Mouse (Mus musculus) gastrocnemius, adult 2 months (tissue): ENCODE measurements at regions not wholly inside any gene's neighbourhood (a gene's known extent, or its start where the extent isn't known, plus 50 kb on each side); places are given as distances from the start of the nearest gene placed in this dataset.
"Not testable (repeated sequence)": the region's sequence is repeated elsewhere in the genome, so short reads cannot be mapped to it uniquely, and the experiment has no call there.

Source experiments
- DNase-seq: peaks from one replicate; pipeline ENCODE4 v3.0.0; 2022
- H3K27ac ChIP-seq: fragments of 200-600 bp; 2 replicates; pipeline ENCODE4 v1.8.1; 2022; ENCODE audit warnings: mild to moderate bottlenecking
- H3K4me3 ChIP-seq: fragments of 200-600 bp; 2 replicates; pipeline ENCODE4 v1.8.1; 2022; ENCODE audit warnings: mild to moderate bottlenecking, moderate library complexity
- CTCF ChIP-seq: fragments of 200-600 bp; IDR thresholded peaks from 2 replicates; pipeline ENCODE4 v1.8.1; 2022; ENCODE audit warnings: antibody characterized with exemption, mild to moderate bottlenecking, moderate library complexity
- intact Hi-C: fragments of 180-260 bp; cut with DNase I; formaldehyde crosslinking; loops from one replicate; pipeline ENCODE4 v1.15.1; 2025

DNA sequence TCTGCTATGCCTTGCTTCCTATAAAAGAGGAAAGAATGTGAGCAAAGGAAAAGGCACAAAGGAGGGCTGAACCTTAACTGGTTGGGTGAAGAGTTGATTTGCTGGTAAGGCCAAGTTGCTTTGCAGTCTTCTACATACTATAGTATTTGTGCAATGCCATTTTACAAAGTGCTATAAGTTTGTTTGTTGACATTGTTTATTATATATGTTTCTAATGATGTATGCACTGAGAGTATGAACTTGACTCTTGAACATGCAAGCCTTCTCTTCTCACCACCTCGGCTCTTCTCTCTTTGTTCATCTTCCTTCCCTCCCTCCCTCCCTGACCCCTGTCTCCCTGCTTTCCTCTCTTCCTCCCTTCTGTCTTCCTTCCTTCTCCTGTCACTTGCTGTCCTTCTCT is 135.9 kb upstream of the 1700056E22Rik start:
- H3K27ac ChIP-seq, result no peak overlapping the region
- H3K4me3 ChIP-seq, result no peak overlapping the region
- intact Hi-C loops, result loop anchor here (5.0 kb wide), 2 partner anchors 67 to 128 kb away; no protein-coding TSS in a partner anchor
- no peak for TF ChIP-seq CTCF
- no peak for DNase-seq

DNA sequence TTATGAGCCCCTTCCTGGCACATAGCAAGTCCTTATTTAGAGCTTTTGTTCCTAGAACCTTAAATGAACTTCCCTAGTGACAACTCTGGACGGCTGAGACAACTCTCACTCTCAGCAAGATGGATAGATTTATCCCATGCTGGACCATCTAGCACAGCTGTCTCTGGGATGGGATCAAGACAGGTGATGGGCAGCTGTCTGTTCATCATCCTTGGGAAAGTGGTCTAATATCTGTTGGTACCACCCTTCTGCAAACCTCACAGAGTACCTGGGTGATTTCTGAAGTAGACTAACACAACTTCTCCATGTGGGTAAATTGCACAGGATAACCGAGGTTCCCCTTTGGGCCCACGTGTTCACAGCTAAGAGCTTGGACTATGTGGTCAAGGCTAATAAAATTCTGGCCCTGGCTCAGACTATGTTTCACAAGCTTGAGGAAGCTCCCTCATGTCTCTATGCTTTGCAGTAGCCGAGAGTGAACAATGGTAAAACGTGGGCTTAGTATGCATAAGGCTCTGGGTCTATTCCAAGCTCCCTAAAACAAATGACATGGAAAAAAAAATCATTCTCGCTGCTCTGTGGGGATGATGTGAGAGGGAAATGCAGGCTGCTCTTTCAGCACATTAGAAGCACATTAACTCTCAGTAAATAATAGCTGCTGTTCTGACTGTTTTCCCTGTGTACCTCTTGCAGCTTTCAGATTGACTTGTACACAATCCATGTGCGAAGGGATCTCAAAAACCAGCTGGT is 135.1 kb upstream of the 1700056E22Rik start:
- intact Hi-C loops, result no loop called here
- TF ChIP-seq CTCF, result no peak
- no peak overlapping the region for H3K27ac ChIP-seq
- no peak overlapping the region for H3K4me3 ChIP-seq
- DNase-seq, result no peak

DNA sequence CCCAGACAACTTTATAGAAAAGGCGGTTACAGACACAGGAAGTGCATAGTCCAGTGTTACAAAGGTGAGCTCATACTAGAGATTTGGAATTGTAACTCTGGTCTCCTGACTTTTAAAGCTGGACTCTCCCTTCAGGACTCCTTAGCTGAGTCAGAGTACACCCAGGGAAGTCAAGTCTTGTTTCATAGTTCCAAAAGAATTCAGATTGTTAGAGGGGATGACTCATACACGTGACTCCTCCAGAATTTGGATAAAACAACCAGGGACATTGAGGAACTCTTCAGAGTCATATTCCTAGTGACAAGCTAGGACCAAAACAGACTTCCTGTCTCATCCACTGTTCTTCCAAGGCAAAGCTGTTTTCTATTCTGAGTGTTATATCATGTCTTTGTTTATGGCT is 132.8 kb upstream of the 1700056E22Rik start:
- DNase-seq, result no peak
- intact Hi-C loops, result no loop called here
- no peak for TF ChIP-seq CTCF
- no peak overlapping the region for H3K27ac ChIP-seq
- no peak overlapping the region for H3K4me3 ChIP-seq

DNA sequence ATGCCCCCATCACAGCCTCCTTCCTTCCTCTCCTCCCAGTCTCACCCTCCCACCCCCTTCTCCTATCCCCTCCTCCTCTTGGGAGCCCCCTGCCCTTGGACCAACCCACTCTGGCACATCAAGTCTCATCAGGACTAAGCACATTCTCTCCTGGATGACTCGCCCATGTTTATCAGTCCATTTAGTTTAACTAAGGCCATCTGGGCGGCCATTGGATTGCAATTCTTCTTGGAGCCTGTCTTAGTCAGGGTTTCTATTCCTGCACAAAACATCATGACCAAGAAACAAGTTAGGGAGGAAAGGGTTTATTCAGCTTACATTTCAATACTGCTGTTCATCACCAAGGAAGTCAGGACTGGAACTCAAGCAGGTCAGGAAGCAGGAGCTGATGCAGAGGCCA is 128.4 kb upstream of the 1700056E22Rik start:
- H3K27ac ChIP-seq, intact Hi-C loops, H3K4me3 ChIP-seq, DNase-seq: not testable (repeated sequence)

DNA sequence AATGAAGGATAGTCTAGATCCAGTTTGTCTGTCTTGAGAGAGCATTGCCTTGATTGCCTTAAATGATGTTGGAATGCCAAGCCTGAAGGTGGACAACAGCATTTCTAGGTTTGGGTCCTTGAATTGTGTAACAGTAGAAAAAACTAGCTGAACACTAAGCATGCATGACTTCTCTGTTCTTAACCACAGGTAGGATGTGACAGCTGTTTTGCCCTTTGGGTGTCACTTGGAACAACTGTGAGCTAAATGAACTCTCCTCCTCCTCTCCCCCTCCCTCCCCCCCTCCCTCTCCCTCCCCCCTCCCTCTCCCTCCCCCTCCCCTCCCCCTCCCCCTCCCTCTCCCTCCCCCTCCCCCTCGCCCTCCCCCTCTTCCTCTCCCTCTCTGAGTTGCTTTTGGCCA is 113.6 kb upstream of the 1700056E22Rik start:
- DNase-seq, result no peak
- TF ChIP-seq CTCF, result no peak
- H3K4me3 ChIP-seq, result no peak overlapping the region
- intact Hi-C loops, result no loop called here
- no peak overlapping the region for H3K27ac ChIP-seq

DNA sequence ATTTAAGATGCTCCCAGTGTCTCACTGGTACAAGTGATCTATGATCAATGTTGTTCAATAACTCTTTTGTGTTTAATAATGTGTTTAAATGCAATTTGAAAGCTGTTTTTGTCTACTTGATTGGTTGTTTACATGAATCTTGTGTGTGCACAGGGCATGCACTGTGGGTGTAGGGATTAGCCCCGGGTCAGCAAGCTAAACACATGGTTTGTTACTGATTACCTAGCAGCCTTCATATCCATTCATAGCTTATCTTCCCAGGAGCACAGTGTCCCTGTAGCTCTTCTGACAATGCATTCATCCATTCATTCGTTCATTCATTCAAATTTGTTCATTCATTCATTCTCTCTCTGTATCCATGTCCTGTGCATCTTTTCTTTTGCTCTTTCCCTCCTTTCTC is 108.9 kb upstream of the 1700056E22Rik start:
- Histone ChIP-seq H3K27ac (no peak overlapping the region), H3K4me3 (no peak overlapping the region)
- TF ChIP-seq CTCF, result no peak
- intact Hi-C loops, result no loop called here
- no peak for DNase-seq

DNA sequence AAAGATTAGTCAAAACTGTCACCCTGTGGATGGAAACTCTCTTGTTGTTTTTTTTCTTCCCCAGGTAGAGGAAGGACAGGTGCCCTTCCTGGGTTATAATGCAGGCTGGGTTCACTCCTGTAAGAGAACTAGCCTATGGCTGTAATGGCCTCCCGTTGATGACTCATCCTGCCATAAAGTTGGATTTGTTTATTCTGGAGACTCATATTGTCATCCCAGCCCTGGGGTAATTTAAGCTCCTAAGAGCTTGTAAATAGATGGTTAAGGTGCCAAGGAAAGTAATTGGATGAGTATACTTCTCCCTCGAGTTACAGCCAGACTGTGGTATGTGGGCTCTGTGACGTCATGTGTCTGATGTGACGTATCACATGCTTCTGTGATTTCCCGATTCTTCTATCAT is 106.4 kb upstream of the 1700056E22Rik start:
- no peak overlapping the region for H3K27ac ChIP-seq
- intact Hi-C loops, result no loop called here
- H3K4me3 ChIP-seq, result no peak overlapping the region
- no peak for DNase-seq
- TF ChIP-seq CTCF, result no peak

DNA sequence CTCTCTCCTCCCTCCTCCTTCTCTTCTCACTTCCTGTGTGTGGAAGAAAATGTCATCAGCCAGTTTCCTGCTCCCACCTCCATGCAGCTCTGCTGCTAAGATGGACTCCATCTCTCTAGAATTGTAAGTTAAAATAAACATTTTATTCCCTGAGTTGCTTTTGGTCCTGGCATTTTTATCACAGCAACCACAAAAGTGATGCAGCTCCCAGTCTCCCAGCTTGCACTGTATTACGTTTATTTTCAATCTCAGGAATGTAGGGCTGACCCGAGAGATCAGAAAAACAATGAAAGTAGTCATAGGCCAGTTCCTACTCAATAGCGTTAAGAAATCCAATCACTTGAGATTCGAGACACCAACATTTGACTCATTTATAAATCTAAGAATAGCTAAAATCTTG is 106.0 kb upstream of the 1700056E22Rik start:
- TF ChIP-seq CTCF, result no peak
- Histone ChIP-seq H3K27ac (no peak overlapping the region), H3K4me3 (no peak overlapping the region)
- DNase-seq, result no peak
- intact Hi-C loops, result no loop called here

DNA sequence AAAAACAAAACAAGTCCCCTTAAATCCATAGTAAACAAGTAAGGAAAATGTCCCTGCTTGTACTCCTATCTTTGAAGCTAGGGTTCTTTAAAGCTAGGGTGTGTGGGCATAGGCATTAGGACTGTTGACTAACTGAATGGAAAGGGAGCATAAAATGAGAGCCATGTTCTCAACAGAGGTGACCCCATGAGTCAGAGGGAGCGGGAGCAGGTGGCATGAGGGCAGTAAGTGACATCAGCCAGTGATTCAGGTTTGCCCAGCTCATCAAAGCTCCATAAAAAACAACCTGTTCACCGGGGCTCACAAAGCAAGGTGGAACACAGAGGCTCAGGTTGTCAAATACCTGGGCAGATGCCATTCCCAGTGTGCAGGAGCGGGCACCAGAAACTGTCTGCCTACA is 104.6 kb upstream of the 1700056E22Rik start:
- no peak for TF ChIP-seq CTCF
- intact Hi-C loops, result no loop called here
- H3K27ac ChIP-seq, result no peak overlapping the region
- no peak overlapping the region for H3K4me3 ChIP-seq
- no peak for DNase-seq

DNA sequence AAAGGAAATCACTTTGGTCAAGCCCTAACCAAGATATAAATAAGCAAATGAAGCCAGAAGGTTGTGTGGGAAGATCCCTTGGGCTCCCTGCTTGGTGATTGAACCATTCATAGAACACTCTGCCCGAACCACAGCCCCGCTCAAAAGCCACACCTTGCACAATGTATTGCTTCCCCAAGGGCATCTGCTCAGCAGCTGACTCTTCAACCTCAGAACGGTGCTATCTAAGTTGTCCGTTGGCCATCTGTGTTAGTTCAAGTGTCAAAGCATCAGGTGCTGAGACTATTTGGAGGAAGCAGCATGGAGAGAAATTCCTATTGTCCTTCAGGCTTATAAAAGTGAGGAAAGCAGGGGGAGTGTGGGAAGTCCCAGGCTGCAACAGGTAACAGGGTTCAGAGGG is 96.8 kb upstream of the 1700056E22Rik start:
- no peak for TF ChIP-seq CTCF
- intact Hi-C loops, result no loop called here
- DNase-seq, result no peak
- H3K4me3 ChIP-seq, result no peak overlapping the region
- no peak overlapping the region for H3K27ac ChIP-seq

DNA sequence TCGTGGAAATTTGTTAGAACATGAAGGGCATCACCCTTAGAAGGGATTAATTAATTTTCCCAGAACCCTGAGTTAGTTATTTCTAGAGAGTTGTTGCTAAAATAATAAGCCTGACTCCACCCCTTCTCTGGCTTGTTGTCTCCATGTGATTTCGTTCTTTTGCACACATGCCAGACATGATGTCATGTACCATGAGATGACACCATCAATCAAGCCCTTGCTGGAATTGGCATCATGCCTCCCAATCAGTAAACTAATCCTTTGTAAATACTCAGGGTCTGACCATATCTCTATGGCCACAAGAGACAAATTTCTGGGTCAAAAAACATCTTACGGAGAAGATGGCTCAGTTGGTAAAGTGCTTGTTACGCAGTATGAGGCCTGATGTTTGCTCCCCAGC is 93.2 kb upstream of the 1700056E22Rik start:
- Histone ChIP-seq H3K4me3 (no peak overlapping the region), H3K27ac (no peak overlapping the region)
- no peak for DNase-seq
- no peak for TF ChIP-seq CTCF
- intact Hi-C loops, result no loop called here

DNA sequence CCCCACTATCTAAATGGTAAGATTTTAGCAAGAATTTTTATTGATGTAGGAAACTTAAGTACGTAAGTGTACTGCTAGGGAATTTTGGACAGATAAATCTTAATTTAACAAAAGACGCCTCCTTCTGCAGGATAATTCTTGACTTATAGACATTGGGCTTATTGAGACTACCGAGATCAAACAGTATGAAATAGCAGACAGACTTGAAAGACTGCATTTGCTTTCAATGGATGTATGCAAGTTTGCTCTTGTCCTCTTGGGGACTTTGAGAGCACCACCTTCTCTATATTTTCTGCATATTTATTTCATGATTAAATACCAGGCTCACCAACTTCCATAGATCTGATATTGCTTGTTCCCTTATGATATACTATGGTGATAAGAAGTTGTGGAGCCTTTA is 92.8 kb upstream of the 1700056E22Rik start:
- no peak for TF ChIP-seq CTCF
- Histone ChIP-seq H3K27ac (no peak overlapping the region), H3K4me3 (no peak overlapping the region)
- no peak for DNase-seq
- intact Hi-C loops, result no loop called here
